Mouse (Mus musculus): ENCODE results near the gene Rbm28.
"Not testable (repeated sequence)": the region's sequence is repeated elsewhere in the genome, so short reads cannot be mapped to it uniquely, and the experiment has no call there.

Gene Rbm28

DNA sequence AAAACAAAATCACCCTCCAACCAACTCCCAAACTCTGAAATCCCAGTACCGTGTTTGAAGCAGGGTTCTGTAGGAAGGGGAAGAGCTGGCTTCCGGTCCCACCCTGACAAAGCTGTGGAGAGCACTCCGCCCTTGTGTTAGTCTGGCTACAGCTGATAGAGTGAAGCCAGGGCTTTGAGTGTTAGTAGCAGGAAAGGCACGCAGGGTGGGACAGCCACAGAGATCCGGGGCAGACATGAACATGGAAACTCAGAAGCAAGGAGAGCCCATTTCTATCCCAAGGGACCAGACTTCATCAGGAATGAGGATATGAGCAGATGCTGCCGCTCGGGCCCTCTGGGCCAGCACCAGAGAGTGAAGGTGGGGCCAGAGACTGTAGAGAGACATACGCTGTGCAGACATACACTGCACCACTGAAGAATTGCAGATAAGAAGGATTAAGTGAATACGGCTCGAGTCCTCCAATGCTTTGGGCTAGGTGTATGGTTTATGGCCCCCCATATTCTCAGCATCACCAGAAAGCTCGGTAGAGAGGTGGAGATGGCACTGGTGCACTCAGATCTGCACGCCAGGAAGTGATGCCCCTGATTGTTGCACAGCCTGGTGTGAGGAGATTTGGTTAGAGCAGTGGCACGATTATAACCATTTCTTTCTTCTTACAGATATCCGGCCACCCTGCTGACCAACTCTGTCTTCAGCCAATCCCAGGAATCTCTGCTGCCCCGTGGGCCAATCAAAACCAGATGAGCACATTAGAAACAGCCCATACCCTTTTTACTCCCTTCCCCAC lies 29.4 kb upstream of the Rbm28 start:
- no peak for DNase-seq

DNA sequence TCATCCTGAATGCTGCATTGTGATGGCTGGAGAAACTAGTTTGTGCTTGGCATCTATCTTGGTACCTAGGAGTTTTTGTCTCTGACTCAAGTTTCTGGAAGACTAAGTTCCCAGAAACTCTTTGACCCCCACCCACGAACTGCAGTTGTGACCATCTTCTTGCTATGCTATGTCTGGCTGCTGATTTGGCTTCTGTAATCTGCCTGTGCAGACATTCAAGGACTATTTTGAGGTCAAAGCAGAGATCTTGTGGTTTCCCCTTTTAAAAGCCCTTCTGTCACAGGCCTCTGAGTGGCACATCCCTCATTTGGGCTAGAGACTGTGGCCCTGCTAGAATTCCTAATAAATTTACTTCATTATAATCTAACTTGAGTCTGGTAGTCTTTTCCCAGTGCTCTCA lies 23.1 kb upstream of the Rbm28 start:
- DNase-seq, result no peak

GRCm38 (mm10) chr6:29179843-29180242 lies 15.0 kb upstream of the Rbm28 start:
- no peak for DNase-seq

GRCm38 (mm10) chr6:29178888-29179658 lies 14.3 kb upstream of the Rbm28 start, which contains the start of gene Prrt4:
Gene Prrt4 (minus strand): TSS chr6:29179584.
- DNase-seq, result peak; percentile 17

DNA sequence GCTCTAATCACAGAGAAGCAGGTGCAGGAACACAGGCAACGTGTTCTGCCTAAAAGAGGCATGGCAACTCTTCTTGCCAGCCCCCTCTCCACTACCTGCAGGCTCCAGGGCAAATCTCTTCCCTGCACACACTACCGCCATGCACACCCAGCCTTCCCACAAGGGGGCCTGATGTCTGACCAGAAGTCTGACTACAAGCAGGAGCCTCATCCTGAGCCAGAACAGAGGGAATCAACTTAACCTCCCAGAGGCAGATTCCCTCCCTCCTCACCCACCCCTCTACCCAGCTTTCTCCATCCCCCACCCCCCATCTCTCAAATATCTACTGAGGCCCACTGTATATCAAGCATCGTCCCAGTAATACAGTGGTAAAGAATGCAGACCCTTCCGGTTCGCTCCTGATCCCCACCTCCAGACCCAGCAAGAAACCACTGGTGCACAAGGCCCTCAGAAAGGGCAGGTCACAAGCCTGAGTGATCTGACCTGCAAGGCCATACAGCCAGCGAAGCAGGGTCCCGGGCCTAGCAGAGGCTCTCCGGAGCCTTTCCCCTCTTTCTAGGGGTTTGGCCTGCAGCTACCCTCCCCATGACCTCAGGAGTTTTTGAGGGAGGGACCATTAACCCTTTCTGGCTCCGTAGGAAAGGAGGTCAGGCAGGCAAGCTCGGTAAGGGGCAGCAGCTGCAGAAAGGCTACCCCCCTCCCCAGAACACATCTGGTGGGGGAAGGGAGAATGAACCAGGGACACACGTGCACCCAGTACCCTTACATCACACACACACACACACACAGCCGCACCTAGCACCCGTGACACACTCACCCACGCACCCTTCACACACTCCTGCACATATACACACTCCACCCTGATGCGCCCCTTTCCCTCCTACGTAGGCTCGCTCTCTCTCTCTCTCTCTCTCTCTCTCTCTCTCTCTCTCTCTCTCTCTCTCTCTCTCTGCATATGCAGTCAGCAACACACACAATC lies 13.4 kb upstream of the Rbm28 start:
- DNase-seq, result no peak

GRCm38 (mm10) chr6:29175113-29175512 lies 10.3 kb upstream of the Rbm28 start:
- no peak for DNase-seq

DNA sequence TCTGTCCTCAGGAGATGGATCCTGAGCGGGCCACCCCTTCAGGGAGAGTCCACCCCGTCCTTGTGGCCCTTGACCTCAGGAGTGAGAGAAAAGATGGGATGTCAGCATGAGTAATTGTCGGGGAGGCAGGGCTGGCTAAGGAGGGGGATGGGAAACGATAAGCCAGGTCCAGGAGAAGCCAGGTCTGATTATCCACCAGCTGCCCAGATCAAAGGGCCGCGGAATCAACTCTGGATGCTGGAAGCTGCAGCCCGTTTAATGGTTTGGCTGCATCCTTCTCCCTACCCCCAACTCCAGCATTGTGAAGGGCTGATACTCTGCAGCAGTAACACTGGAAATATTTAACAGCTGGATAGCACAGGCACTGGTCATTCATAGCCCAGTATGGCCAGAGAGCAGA lies 9.6 kb upstream of the Rbm28 start:
- no peak for DNase-seq

DNA sequence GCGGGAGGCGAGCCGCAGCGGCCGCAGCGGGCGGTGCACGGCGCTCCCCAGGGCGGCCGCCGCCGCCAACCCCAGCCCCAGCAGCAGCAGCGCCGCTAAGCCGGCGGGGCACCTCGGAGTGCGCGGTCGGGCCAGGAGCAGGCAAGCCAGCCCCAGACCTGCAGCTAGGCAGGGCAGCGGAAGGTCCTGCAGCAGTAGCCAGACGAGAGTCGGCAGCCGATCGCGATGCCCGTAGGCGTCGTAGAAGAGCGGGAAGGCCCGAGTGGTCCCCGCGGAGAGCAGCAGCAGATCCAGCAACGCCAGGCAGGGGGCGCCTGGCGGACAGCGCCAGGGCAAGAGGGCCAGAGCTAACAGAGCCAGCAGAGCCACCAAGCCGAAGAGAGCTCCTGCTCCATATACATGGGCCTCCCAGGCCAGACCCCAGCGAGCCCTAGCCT lies 6.2 kb upstream of the Rbm28 start:
- peak; percentile 79 for DNase-seq

DNA sequence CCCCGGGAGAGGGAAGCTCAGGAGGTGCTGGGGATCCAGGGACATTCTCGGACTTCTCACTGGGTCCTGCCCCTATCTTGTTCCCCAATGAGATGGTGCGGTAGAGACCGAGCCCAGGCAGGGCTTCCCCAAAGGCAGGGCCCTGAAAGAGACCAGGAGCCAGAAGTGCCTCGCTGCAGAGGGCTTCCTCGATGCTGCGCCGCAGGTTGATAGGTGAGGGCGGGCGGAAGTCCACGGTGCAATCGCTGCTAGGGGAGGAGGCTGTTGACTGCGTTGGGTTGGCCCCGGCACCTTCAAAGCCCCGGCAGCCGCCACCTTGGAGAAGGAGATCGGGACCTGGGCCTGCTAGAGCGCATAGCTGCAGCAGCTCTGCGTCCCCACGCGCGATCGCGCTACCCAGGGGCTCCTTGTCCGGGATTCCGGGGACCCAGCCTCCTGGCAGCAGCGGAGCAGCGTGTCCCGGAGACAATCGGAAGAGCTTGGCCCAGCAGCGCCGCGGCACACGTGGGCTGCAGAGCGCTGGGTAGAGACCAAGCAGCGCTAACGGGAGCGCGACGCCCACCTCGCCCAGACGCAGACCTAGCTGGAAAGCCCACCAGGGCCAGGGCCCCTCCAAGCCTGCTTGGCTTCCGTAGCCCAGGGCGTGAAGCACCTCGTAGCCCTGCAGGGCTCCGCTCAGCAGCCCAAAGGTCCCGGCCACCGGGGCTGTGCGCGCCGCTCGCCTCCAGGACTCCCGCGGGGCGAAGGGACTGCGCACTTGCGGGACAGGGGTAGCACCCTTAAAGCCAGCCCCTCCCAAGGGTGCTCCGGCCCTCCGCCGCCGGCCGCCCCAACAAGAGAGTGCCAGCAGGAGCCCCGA lies 5.5 kb upstream of the Rbm28 start:
- DNase-seq, result peak; percentile 70

- DNase-seq, result no peak
Measured at GRCm38 (mm10) chr6:29169675-29170062, 4.9 kb upstream of the Rbm28 start.

- no peak for DNase-seq
Measured at GRCm38 (mm10) chr6:29168871-29169270, 4.1 kb upstream of the Rbm28 start.

GRCm38 (mm10) chr6:29166196-29166595 lies 1.4 kb upstream of the Rbm28 start:
- DNase-seq, result peak; percentile 51

GRCm38 (mm10) chr6:29161291-29161690 lies 3.5 kb downstream of the Rbm28 start:
- not testable (repeated sequence) for DNase-seq

GRCm38 (mm10) chr6:29160786-29161185 lies 4.0 kb downstream of the Rbm28 start:
- DNase-seq, result no peak

DNA sequence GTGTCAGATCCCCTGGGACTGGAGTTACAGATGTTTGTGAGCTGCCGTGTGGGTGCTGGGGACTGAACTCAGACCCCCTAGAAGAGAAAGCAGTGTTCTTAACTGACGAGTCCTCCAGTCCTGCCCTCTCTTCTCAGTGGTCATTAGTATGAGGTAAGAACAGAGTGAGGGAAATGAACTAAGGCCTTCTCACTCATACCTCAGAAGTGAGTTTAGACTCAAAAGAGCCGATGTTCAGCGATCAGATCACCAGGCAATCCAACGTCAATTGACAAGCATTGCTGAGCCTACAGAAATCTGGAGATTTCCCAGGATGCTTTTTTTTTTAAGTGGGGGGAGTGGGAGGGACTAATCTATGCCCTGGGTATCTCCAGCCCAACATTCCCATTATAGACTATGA lies 8.5 kb downstream of the Rbm28 start:
- DNase-seq, result no peak

GRCm38 (mm10) chr6:29150001-29150400 lies 14.8 kb downstream of the Rbm28 start:
- no peak for DNase-seq

- no peak for DNase-seq
Measured at GRCm38 (mm10) chr6:29147407-29148010, 17.3 kb downstream of the Rbm28 start.

GRCm38 (mm10) chr6:29146641-29147040 lies 18.2 kb downstream of the Rbm28 start:
- DNase-seq, result no peak

- DNase-seq, result no peak
Measured at GRCm38 (mm10) chr6:29145456-29146307, 19.1 kb downstream of the Rbm28 start.

DNA sequence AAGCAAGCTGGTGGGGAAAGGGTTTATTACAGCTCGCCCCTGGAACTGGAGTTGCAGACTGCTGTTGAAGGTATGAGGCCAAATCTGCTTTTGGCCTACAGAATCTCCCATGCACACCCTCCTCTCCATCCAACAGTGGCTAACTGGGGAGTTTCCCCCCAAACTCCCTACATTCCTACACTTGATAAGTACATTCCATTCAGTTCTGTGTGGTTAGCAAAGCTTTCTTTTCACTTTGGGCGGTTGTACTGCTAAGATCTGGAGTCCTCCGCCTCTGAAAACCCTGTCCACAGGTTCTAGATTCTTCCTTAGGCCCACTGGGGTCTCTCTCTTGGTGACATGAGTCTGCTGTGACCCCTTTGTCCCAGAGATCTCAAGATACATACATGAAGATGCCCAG lies 19.8 kb downstream of the Rbm28 start:
- DNase-seq, result no peak

GRCm38 (mm10) chr6:29143608-29144007 lies 21.2 kb downstream of the Rbm28 start:
- DNase-seq, result peak; percentile 42
